Mouse (Mus musculus) cerebellum, adult 9-11 months (tissue): ENCODE results near the gene Ampd2.

Experiments
- DNase-seq: peaks from one replicate; pipeline ENCODE4 v3.0.0; 2022

Gene Ampd2

DNA sequence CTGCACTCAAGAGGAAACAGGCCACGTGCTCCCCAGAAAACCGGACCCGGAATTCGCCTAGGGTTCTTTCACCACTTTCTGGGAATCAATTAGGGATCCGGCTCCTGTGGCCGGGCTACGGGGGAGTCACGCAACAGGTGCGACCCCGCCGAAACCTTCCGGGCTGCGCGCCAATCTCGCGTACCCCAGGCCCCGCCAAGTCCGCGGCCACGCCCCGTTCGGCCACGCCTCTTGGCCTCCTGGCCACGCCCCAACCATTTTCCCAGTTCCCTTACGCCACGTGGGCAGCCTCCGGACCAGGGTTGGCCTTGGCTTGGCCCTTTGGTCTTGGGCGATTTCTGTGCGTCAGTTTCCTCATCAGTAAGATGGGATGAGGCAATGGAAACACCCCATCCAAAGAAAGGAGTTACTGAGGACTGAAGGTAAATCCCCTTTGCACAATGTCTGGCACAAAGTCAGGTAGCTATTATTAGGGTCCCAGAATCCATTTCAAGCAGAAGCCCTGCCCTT lies at the start of gene Ampd2:
Gene Ampd2 (minus strand): TSS at position 182 of the 510 bp plus-strand sequence.
- DNase-seq: peak; percentile 76

DNA sequence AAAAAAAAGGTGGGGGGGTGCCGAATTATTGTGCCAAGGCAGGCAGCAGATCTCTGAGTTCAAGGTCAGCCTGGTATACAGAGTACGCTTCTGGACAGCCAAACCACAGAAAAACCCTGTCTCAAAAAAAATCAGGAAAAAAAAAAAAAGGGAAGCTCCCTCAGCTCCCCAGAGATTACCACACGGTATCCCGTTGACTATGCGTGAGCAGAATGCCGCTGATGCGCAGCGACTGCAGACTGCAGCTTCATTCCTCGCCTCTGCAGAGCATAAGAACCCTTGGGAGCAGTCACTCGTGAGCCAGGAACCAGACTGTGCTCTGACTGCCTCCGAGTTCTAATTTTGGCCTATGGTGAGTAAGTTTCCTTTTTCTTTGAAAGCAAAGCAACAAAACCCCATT lies 48.2 kb upstream of the Ampd2 start:
- DNase-seq: no peak

DNA sequence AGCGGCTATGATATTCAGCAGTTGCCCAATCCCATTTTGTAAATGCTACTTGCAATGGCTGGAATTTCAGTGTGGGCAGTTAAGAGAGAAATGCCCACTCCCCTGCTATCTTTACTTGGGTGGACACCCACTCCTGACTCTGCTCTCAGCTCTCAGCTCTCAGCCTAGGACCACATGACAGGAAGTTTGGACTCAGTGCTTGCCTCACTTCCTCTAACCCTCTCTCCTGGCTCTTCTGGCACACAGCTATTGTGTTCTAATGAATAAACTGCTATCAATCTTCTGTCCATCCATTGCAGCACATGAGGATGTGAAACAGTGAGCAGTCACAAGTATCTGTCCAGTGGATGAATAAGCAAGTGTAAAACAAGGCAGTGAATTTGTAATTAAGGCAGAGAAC lies 46.0 kb upstream of the Ampd2 start:
- no peak for DNase-seq

DNA sequence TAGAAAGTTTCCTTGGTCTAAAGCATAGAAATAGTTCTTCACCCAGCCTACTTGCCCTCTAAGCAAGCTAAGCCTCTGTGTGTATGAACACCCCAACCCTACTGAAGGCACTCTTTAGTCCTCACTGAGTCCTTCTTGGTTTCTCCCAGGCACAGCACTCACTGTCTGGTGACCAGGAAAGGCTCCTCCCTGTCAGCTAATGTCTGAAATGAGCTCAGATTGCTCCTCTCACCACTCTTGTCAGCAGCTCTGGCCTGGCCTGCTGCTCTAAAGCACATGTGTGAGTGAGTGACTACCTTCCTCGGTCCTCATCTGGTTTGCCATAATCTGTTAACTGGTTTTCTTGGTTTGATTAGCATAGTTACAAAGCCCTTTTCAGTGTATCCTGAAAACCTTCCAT lies 45.4 kb upstream of the Ampd2 start:
- no peak for DNase-seq

DNA sequence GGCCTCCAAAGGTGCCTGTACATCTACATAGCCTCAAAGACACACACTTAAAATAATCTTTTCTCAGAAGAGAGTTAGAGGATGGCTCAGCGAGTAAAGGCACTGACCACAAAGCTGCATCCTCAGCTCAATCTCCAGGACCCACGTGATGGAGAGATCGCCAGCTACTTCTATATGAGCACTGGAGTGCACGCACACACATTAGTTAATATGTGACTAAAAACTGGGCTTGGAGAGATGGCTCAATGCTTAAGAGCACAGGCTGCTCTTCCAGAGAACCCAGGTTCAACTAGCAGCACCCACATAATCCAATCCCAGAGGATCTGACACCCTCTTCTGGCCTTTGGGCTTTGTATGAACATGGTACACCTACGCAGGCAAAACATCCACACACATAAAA lies 44.8 kb upstream of the Ampd2 start:
- no peak for DNase-seq

DNA sequence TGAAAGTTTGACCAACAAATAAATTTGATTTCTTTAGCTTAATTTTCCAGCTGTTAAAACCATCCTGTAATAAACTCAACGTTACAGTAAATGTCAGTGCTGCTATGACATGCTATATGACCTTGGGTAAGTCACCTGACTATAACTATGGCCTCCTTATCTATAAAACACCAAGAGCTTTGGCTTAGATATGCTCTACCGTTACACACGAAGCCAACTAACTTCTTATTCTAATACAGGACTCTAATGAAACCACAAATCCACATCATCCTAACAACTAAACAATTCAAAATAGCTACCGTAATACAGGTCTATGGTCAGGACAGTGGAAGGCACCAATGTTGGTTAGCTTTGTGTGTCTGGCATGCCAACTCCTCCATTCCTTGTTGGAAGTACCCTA lies 43.4 kb upstream of the Ampd2 start:
- no peak for DNase-seq

DNA sequence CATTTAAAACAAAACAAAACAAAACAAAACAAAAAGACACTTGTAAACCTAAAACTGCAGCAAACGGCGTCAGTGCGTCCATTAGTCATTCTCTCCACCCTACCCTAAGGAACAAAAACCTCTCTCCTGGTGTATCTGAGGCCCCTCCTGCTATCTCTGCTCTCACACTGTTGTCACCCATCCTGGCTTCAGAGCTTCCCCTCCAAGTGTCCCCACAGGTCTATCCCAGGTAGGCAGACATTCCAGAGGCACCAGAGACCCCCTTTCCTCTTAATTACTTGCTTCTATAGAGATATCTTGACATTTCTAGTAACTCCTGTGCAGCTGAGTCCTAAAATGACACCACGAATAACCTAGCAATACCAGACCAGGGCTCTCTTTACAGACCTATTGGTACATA lies 42.9 kb upstream of the Ampd2 start:
- DNase-seq: no peak

DNA sequence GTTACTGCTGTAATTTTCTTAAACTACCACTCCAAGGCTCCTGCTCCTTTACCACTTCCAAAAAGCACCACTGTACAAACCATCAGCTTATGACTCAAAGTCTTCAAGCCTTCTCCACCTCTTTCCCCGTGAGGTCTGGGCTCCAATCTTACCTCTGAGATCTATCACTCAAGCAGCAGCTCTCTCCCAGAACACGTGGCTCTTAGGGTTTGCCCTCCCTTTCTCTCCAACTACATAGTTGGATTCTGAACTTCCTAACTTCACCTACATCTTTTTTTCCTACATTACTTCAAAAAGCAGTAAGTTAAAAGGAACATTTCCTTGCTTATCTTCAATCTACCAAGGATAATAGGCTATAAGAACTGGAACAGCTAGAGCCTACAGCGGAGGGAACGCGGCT lies 42.1 kb upstream of the Ampd2 start:
- no peak for DNase-seq

DNA sequence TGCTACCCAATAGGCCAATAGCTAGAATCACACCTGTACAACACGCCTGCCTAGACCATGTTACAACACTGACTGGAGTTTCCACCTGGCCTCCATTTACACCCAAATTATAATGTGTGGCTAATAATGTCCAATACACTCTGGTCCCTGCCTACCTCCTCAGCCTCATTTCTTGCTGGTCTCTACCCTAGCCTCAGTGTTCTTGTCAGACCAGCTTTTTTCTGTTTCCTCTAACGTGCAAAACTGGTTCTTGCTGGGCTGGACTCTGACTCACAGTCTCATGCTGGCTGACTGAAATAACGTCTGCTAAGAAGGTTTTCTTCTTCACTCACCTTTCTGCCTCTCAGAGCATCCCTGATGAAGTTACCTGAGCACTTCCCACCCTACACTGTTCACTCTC lies 39.9 kb upstream of the Ampd2 start:
- no peak for DNase-seq

DNA sequence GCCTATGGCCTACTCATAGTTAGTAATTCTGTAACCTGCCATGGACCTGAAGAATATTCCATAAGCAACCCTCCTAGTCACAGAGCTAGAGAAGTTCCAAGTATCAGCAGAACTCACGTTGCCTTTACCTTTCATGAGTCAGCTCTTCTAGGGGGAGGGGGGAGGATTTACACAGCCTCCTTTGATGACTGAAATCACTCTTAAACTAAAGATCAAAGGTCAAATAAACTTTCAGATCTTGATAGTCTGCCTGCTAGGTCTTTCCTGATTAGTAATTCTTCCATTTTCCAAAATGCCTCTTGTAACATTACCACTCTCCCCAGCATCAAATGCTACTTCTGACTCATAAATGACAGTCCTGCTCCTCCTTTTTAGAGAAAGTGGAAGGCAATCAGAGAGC lies 37.7 kb upstream of the Ampd2 start:
- no peak for DNase-seq

DNA sequence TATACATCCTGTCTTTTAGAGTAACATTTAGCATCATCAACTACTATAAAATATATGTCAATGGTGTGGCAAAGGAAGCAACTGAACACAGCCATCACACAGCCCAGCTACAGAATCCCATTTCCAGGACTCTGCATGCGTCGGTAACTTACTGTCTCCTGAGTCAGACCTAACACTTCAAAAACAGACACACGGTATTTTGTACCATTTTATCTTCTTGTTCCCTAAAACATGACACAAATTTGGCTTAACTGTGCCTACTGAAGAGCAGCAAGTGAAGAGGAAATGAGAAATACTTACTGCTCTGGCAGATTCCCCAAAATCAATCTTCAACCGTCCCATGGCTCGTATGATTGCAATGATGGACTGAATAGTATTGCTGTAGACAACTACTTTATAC lies 36.8 kb upstream of the Ampd2 start:
- no peak for DNase-seq

DNA sequence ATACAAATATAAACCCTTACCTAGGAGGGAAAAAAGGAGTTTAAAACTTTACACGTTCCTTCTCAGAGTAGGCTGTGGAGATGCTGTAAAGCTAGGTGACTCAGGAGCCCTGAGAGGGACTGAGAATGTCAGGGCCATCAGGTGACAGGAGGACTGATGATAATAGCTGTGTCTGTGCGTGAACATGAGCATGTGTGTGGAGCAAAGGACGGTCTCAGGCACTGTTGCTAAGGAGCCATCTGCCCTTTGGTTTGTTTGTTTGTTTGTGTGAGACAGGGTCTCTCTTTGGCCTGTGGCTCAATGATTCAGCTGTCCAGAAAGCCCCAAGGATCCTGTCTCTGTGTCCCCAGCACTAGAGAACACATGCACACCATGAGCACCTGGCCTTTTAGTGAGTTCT lies 34.6 kb upstream of the Ampd2 start:
- no peak for DNase-seq

DNA sequence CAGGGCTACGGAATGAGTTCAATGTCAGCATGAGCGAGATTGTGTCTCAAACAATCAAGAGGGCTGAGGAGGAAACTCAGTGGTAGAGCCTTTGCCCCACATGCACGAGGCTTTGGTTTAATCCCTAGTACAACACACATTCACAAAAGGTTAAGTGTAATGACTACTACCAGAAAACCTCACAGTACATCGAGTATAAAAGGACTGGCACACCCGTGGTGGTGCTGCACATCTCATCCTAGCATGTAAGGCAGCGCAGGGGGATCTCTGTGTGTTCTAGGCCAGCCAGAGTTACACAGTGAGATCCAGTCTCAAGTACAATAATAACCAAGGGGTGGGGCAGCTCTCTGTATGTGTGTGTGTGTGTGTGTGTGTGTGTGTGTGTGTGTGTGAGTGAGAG lies 31.0 kb upstream of the Ampd2 start:
- DNase-seq: no peak

DNA sequence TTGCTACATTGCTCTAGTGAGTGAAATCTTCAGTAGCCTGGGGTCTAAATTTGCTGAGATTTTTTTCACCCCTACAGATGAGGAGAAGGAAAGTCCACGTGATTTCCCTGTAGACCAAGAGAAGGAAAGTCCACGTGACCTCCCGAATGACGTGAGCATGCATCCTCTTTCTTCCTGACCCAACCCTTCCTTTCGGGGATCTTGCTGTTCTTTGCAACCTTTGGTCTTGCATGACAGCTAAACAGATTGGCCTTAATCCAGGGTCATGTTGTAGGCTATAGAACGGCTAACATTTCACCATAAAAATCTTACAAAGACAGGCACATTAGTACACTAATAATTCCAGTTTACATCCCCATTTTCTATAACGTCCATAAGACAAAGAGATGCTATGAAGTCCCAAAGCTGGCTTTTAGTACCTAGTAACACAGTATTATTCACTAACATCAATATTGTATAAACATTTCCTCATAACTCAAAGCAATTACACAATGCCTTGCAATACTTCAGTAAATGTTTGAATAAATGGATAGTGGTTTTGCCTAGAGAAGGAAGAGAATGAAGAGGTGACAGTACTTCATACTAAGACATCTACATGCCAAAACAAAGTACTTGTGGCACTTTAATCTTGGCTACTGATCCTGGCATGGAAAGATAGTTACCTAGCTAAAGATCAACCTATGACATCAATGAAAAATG lies 27.3 kb upstream of the Ampd2 start:
- DNase-seq: no peak

DNA sequence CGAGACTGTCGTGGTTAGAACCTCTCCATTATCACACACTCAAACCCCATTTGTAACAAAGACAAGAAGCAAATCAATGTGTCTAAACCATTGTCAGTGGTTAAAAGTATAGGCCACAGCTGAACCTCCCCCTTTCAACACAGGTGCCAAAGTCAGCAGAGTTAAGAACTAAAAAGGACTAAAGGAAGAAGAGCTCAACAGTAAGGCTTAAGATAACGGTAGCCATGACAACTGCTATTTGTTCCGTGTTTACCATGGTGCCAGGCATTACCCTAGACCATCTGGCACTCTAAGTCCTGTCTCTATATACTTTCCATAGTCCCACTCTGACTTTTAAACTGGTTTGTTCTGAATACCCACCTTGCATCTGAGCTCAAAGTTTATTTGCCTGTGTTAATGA lies 26.2 kb upstream of the Ampd2 start:
- DNase-seq: no peak

DNA sequence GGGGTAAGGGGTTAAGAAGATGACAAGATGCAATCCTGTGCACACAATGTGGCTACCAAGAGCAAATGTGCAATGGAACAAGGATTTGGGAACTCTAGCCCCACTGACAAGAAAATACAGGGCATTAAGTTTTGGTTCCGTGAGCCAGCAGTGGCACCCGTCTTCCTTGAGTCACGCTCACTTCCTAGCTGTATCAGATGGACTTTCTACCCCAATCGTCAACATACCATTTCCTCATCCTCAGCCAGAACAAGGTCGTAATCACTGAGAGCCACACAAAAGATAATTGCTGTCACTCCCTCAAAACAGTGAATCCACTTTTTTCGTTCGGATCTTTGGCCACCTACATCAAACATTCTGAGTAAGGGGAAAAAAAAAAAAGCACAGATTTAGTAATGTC lies 25.8 kb upstream of the Ampd2 start:
- DNase-seq: no peak

DNA sequence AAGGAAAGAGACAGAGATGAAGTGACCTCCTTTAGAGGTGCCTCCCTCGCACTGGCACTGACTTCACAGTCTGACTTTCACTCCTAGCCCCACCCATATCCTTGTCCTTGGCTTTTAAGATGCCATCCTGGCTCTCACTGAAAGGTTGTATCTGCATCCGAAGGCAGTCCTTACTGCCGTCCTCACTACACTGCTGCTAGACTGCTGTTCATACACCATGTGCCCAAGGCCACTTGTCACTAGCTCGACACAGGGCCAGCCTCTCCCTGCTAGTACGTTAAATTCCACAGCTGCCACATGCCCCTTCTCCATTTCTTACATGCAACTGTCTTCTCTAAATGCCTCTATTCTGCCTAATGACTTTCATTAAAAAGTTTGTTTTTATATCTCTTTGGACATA lies 24.9 kb upstream of the Ampd2 start:
- DNase-seq: no peak

DNA sequence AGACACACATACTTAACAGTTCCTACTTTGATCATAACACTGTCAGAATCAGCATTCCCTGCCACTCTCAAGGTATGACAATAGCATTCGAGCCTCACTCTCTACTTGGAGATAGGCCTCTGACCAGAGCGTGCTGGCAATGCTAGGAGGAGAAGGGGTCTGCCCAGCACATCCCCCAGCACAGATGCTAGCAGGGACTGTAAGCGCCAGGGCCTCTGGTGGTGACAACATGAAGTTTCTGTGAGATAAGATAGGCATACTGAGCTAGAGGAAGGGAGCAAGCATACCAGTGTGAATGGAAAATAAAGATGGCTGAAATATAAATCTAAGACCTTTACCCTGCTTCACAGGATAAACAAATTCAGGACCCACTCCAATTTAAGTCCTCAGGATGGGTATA lies 18.8 kb upstream of the Ampd2 start:
- DNase-seq: no peak

DNA sequence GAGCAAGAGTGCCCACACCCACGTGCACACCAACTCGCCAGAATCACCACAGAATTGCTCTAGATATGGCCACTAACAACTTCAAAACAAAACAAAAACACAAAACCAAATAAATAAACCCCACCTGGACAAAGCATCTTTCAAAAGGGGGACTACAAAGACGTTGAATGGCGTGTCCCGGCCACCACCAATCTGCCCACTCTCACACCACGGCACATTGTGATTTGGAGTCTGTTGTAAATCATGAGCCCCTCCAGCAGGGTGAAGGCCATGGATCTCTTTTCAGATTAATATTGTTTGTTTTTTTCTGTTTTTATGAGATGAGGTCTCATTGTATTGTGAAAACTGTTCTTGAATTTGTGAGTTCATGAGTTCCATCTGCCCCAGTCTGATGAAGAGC lies 15.6 kb upstream of the Ampd2 start:
- DNase-seq: no peak

DNA sequence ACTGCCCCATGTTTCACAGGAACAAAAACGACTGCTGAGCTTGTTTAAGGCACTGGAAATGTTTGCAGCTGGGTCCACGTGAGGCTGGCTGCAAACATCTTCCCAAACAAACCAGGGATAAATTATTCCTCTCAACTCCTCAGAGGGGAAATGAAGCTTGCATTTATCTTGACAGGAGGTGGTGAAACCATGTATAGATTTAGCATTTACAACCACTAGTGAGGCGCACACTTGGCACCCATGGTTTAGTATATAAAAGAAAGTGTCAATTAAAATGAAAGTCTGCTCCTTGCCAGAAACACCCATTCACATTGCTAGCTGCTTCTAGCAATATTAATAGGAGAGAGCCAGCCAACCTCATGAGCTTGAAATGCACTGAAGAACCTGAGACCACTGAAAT lies 15.1 kb upstream of the Ampd2 start:
- DNase-seq: no peak

DNA sequence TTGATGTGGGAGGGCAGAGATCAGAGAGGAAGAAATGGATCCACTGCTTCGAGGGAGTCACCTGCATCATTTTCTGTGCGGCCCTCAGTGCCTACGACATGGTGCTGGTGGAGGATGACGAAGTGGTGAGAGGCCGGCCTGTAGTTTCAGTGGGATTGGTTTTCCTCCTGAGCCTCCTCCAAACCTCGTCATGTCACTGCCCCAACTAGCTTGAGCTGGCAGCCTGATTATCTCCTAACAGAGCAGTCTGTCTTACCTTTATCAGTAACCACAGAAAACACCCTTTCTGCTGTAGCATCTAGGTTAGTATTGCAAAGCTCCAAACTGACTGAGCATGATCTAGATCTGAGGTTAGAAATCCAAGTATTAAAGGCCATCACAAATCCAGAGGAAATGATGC lies 11.9 kb upstream of the Ampd2 start:
- no peak for DNase-seq

DNA sequence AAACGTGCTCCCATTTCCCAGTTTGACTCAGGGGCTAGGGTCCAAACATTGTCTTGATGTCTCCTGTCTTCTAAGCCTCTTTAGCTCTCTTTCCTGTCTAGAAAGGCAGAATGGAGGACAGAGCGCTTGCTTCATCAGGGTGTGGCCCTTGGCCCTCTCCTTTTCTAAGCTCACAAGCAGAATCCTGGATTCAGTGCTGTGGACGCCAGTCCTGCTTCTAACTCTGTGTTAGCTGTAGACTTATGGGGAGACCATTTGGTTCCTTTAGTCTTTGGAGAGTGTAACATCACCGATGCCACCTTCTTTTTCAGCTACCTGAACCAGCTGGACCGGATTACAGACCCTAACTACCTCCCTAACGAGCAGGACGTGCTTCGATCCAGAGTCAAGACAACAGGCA lies 11.2 kb upstream of the Ampd2 start:
- no peak for DNase-seq

DNA sequence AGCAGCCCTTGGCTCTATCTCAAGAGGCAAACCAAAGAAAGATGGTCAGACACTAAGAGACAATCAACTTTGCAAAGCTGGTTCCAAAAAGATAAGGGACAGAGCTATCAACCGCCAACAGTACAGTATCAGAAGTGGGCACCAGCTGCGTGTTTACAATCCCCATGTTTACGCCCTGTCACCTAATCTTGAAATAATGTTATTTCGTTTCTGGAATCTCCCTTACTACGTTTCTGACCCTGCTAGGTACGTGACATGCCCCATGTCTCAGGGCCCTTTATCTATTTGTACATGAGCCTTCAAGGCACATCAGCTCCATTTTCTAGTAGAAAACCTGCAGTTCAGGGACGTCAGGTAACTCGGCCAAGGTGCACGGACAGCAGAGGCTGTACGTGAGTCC lies 10.3 kb upstream of the Ampd2 start:
- DNase-seq: no peak

DNA sequence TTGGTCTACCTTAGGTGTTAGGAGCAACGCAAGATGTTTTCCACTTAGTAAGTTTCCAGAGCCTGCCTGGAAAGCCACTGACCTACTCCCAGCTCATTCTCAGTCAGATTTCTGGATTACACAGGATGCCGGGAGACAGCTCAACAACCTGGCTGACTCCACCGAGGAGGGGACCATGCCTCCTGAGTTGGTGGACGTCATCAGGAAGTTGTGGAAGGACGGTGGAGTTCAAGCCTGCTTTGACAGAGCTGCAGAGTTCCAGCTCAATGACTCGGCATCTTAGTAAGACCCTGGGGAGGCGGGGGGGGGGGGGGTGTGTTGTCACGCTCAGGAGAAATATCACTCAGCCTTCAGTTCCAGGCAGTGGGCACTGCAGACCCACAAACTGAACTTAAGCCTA lies 9.8 kb upstream of the Ampd2 start:
- DNase-seq: no peak

DNA sequence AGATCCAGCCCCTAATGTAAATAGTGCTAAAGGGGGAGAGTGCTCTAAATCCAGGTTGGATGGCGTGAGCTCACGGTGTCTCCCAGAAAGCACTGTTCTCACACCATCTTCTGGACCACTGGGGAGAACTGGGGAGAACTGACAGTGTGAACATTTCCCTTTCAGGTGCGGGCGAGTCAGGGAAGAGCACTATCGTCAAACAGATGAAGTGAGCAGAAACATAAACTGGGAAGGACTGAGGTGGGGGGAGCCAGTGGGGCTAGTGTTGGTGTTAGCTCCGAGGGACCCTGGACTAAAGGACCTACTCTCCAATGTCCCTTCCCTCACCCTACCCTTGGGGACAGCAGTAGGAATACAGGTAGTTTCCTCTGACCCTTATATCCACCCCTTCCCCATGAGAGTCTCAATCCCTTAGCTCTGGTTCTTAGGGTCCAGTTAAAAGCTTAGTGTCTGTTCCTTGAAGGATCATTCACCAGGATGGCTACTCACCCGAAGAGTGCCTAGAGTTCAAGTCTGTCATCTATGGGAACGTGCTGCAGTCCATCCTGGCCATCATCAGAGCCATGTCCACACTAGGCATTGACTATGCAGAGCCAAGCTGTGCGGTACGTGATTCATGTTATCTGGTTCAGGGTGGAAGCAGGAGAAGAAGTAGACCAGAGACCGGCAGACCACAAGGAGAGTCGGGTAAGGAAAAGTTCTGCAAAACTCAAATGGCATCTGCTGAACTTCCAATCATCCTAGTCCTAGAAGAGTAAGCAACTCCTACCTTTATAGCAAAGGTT lies 8.7 kb upstream of the Ampd2 start:
- DNase-seq: no peak
